7 mouse cellular contexts compared by ENCODE assay signal in the genomic region with DNA sequence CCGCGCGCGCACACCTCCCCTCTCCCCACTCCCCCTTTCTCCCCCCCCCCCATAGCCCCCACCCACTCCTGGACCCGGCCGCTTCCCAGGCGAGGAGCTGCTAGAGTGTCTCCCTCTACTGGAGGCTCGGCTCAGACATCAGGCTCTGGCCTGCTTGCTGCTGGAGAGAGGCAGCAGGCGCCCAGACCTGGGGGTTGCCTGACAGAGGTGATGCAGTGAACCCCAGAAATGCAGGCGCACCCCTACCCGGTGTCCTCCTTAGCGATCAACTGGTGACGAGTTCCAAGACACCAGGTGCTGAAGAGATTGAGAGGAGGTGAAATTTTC. TPM values are rescaled to one million over a fixed set of nuclear protein-coding genes. Genes with fewer than 3 reads are reported as not detected.
A peak's percentile ranks its signal among the peaks of the same experiment; 100 is the strongest.
DNase-seq lines count a peak whose midpoint lies in the region; ATAC-seq lines count a peak whose summit lies in the region.

A gene (minus strand): TSS at position 49 of the 327 bp plus-strand sequence.

- no peaks in the 10 kb centered on the region for H3K9me3 ChIP-seq in intestine, embryonic 15.5 days
- no peaks in the 10 kb centered on the region for H3K9me3 ChIP-seq in stomach, embryonic 14.5 days (ENCODE audit: control insufficient read depth, low read depth, low read length)

- peak; percentile 79 for ATAC-seq in intestine, embryonic 15.5 days
- ATAC-seq in stomach, embryonic 14.5 days (ENCODE audit: insufficient number of reproducible peaks, insufficient read depth, low FRiP score, low read depth): peak; percentile 80

- H3K4me3 ChIP-seq in intestine, embryonic 15.5 days (replicated peaks): peak within 1 kb of the TSS; percentile 74
- peak within 1 kb of the TSS; percentile 72 for H3K4me3 ChIP-seq in stomach, embryonic 14.5 days (ENCODE audit: low read depth, low read length)

- H3K4me1 ChIP-seq in intestine, embryonic 15.5 days (replicated peaks): peaks cover 14% of the 10 kb centered on the region
- H3K4me1 ChIP-seq in stomach, embryonic 14.5 days (ENCODE audit: control insufficient read depth, insufficient read depth, low read length): peaks cover 21% of the 10 kb centered on the region

- peak; percentile 80 for DNase-seq in adrenal gland, postnatal 25 days
- peak; percentile 91 for DNase-seq in embryo, embryonic 10.5 days (ENCODE audit: low spot score)
- DNase-seq in gastrocnemius, postnatal 4 days (ENCODE audit: low spot score in 2 of 2): peak; percentile 71 to 86
- DNase-seq in left cerebral cortex, postnatal 36 days (ENCODE audit: low spot score in 2 of 2): peak; percentile 82 to 86
- DNase-seq in mesoderm, embryonic 11.5 days (ENCODE audit: low read depth, low spot score): peak; percentile 91

- intact Hi-C loops in left cerebral cortex, postnatal 36 days (cut with DNase I): loop anchor here (1.0 kb wide), 1 partner anchor 252 kb away; no protein-coding TSS in a partner anchor

- peak within 1 kb of the TSS; percentile 91 for H3K4me2 ChIP-seq in intestine, embryonic 15.5 days (replicated peaks)
- H3K4me2 ChIP-seq in stomach, embryonic 14.5 days (replicated peaks; ENCODE audit: low read depth, low read length): peak within 1 kb of the TSS; percentile 56

- peak within 1 kb of the TSS; percentile 97 for H3K27ac ChIP-seq in intestine, embryonic 15.5 days
- H3K27ac ChIP-seq in stomach, embryonic 14.5 days (ENCODE audit: low read length): peak within 1 kb of the TSS; percentile 98

- H3K27me3 ChIP-seq in intestine, embryonic 15.5 days (replicated peaks): no peaks in the 10 kb centered on the region
- no peaks in the 10 kb centered on the region for H3K27me3 ChIP-seq in stomach, embryonic 14.5 days (ENCODE audit: control insufficient read depth, insufficient read depth, low read length)

- H3K9ac ChIP-seq in intestine, embryonic 15.5 days: peak within 1 kb of the TSS; percentile 71
- peak within 1 kb of the TSS; percentile 85 for H3K9ac ChIP-seq in stomach, embryonic 14.5 days (replicated peaks; ENCODE audit: low read depth, low read length)

- H3K36me3 ChIP-seq in intestine, embryonic 15.5 days: no peaks in the 10 kb centered on the region
- H3K36me3 ChIP-seq in stomach, embryonic 14.5 days (ENCODE audit: control insufficient read depth, insufficient read depth, low read length): no peaks in the 10 kb centered on the region

- WGBS in intestine, embryonic 15.5 days: 3% methylated on average over 9 of the region's 13 CpGs
- 3% methylated on average over 9 of the region's 13 CpGs for WGBS in stomach, embryonic 14.5 days

RNA-seq across cellular contexts. Expression of the gene that starts here (rescaled TPM):
- 1.9 and 2.2 TPM in 2 replicates for total RNA-seq in adrenal gland, postnatal 25 days (2021)
- 10 to 100 TPM; 24.6 to 28.4 TPM for total RNA-seq in gastrocnemius, postnatal 4 days (2021)
- polyA plus RNA-seq in intestine, embryonic 15.5 days (2015; fragmentation: Nextera tagmentation; extraction: Ambion mirVana): 7.9 and 8.2 TPM in 2 replicates
- 10 to 100 TPM; 68.3 to 92.3 TPM for total RNA-seq in left cerebral cortex, postnatal 36 days (2021)
- 6.1 and 7.5 TPM in 2 replicates for polyA plus RNA-seq in stomach, embryonic 14.5 days (2014; fragmentation: Nextera tagmentation; extraction: Ambion mirVana)

Comparison
In these comparisons a context has a peak if more than half of its experiments do, and no peak if none do; other contexts are left out.
1. Peak in every context shown above with its lines: DNase-seq, ATAC-seq, H3K4me3 ChIP-seq and H3K27ac ChIP-seq.